Mouse (Mus musculus): Measurements from ENCODE around the gene Stk38l.

DNA sequence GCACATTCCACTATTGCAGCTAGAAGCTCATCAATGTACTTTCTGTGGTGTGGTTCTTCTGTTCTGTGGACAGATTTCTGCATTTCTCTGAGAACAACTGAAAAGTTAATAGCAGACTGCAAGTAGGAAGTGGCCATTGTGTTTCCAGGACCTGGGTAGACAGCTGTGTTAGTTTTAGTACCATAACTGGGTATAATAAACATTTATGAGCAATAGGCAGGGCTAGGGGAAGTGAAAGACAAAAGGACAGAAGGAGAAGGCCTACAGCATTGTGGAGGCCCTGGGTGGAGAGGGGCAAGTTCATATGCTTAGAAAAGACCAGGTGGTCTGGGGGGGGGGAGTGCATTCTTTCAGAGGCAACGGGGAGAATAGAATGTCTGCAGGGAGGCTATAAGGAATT is 8.8 kb downstream of the Stk38l start:
- TF ChIP-seq CTCF (IDR thresholded peaks at IDR 0.05; ENCODE audit: low read depth) (no peak), EP300 (IDR thresholded peaks at IDR 0.05; ENCODE audit: low read depth) (no peak)

Data from liver, postnatal 0 days (tissue).